In the genomic region with DNA sequence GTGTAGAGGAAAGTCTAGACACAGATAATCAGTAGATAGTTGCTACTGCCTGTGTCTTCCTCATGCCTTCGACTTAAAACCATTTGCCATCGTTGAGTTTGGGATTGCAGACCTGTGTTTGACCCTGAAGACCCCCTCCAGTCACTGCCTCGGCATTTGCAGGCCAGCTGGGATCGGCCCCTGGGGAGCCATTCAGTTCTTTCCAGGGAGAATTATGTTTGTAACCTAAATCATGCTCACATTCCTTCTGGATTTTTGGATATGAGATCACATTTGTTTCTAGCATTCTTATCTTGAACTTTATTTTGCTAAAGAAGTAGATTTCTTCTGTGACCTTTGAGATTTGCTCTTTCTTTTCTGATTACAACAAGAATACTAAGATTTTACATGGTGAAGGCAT, we compare ENCODE assay signal across 19 mouse cellular contexts.
"Had no signal": no experiment of that assay in that cellular context is flagged by ENCODE, and none has a peak within 500 bp of the region (broad histone marks: within the 10 kb centered on the region; RNA-seq: fewer than 3 reads in every experiment).

No protein-coding gene starts in this region.

- H3K27ac ChIP-seq: limb, embryonic 13.5 days; liver, embryonic 13.5 days; midbrain, embryonic 12.5 days; midbrain, embryonic 15.5 days; neural tube, embryonic 12.5 days; stomach, postnatal 0 days had no signal

- H3K9me3 ChIP-seq: limb, embryonic 13.5 days; liver, embryonic 13.5 days; midbrain, embryonic 12.5 days; midbrain, embryonic 15.5 days; neural tube, embryonic 12.5 days; neural tube, embryonic 15.5 days had no signal

- H3K4me2 ChIP-seq: limb, embryonic 13.5 days; liver, embryonic 13.5 days; midbrain, embryonic 12.5 days; midbrain, embryonic 15.5 days; neural tube, embryonic 12.5 days; neural tube, embryonic 15.5 days had no signal

- H3K27me3 ChIP-seq: limb, embryonic 13.5 days; liver, embryonic 13.5 days; midbrain, embryonic 12.5 days; midbrain, embryonic 15.5 days; neural tube, embryonic 12.5 days; neural tube, embryonic 15.5 days had no signal

- DNase-seq: left cerebral cortex, postnatal 4 days; liver, embryonic 13.5 days; lung, adult 2 months; lung, postnatal 14 days; lung, postnatal 4 days; right cerebral cortex, adult 18-20 months; right cerebral cortex, postnatal 14 days; right cerebral cortex, postnatal 4 days; thymus, adult 2 months; thymus, postnatal 14 days; thymus, postnatal 4 days had no signal

- H3K9ac ChIP-seq: limb, embryonic 13.5 days; liver, embryonic 13.5 days; midbrain, embryonic 12.5 days; midbrain, embryonic 15.5 days; neural tube, embryonic 12.5 days; neural tube, embryonic 15.5 days had no signal

- H3K4me3 ChIP-seq: limb, embryonic 13.5 days; liver, embryonic 13.5 days; midbrain, embryonic 12.5 days; midbrain, embryonic 15.5 days; neural tube, embryonic 12.5 days; neural tube, embryonic 15.5 days had no signal

- ATAC-seq: inflammation-experienced regulatory T-cells, adult 6 months; intestine, embryonic 16.5 days; midbrain, embryonic 15.5 days had no signal

- H3K4me1 ChIP-seq: liver, embryonic 13.5 days; midbrain, embryonic 15.5 days; neural tube, embryonic 12.5 days had no signal

- H3K36me3 ChIP-seq: limb, embryonic 13.5 days; liver, embryonic 13.5 days; midbrain, embryonic 12.5 days; midbrain, embryonic 15.5 days; neural tube, embryonic 12.5 days; neural tube, embryonic 15.5 days had no signal
